Mouse (Mus musculus) midbrain, embryonic 16.5 days (tissue): Measurements from ENCODE around the gene Olig3. TPM values are rescaled to one million over a fixed set of nuclear protein-coding genes. Genes with fewer than 3 reads are reported as not detected.

Experiments
- ATAC-seq: fragments of 200-750 bp; cut with Nextera tagmentation; 2 replicates; pipeline ENCODE4 v1.8.0; 2017; ENCODE audit warnings: moderate TSS enrichment
- H3K27ac ChIP-seq: fragments of 300-500 bp; sonication (generic); 2 replicates; pipeline ENCODE4 v1.5.1; 2014; ENCODE audit warnings: mild to moderate bottlenecking, low read length, mixed read lengths
- H3K27me3 ChIP-seq: fragments of 300-500 bp; sonication (generic); 2 replicates; pipeline ENCODE4 v1.6.1; 2014; ENCODE audit warnings: low read depth, low read length, mixed read lengths; ENCODE audit not compliant: control insufficient read depth, insufficient read depth
- H3K36me3 ChIP-seq: fragments of 300-500 bp; sonication (generic); 2 replicates; pipeline ENCODE4 v1.6.1; 2014; ENCODE audit warnings: mild to moderate bottlenecking, low read length, moderate library complexity, mixed read lengths; ENCODE audit not compliant: control insufficient read depth, insufficient read depth
- H3K4me1 ChIP-seq: fragments of 300-500 bp; sonication (generic); 2 replicates; pipeline ENCODE4 v1.6.1; 2014; ENCODE audit warnings: mild to moderate bottlenecking, low read length, mixed read lengths; ENCODE audit not compliant: control insufficient read depth, insufficient read depth
- H3K4me2 ChIP-seq: fragments of 300-500 bp; sonication (generic); 2 replicates; pipeline ENCODE4 v1.6.1; 2014; ENCODE audit warnings: mild to moderate bottlenecking, low read length, mixed read lengths
- H3K4me3 ChIP-seq: fragments of 300-500 bp; sonication (generic); 2 replicates; pipeline ENCODE4 v1.5.1; 2014; ENCODE audit warnings: low read depth, mild to moderate bottlenecking, low read length, moderate library complexity, mixed read lengths
- H3K9ac ChIP-seq: fragments of 300-500 bp; sonication (generic); 2 replicates; pipeline ENCODE4 v1.6.1; 2014; ENCODE audit warnings: low read depth, low read length, mixed read lengths
- H3K9me3 ChIP-seq: fragments of 300-500 bp; sonication (generic); replicated peaks from 2 replicates; pipeline ENCODE4 v1.6.1; 2014; ENCODE audit warnings: mild to moderate bottlenecking, low read length, mixed read lengths; ENCODE audit not compliant: control insufficient read depth, poor library complexity, severe bottlenecking
- WGBS: fragments of 180-500 bp; shearing (Covaris S2); extraction: QIAGEN DNeasy Blood & Tissue Kit; methylation state at CpG from one replicate; pipeline ENCODE4 v1.1.7; 2014; 5-methylcytosine and 5-hydroxymethylcytosine counted together
- polyA plus RNA-seq: library from polyadenylated mRNA; unstranded; fragments of >200 nt; fragmentation: Nextera tagmentation; extraction: Ambion mirVana; gene quantifications from 2 replicates; pipeline ENCODE4 v1.2.1, GENCODE M21; 2015

Gene Olig3
- polyA plus RNA-seq, 1 experiment from 2014 or later = 1.3 TPM

DNA sequence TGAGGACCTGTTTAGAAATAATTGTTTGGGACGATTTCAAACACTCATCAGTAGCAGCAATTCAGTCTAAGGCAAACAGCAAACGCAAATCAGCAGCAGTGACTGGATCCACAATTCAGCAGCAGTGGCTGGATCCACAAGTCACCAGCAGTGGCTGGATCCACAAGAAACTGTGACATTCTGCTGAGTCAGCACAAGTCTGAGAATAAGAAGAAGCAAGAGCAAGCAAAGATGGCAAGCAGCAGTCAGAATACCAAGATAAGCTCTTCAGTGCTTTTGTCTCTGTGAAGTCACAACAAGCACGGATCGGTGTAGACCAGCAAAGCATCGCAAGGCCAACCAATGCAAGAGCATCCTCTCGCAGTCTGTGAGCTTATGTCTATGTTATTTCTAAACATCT is 12.3 kb upstream of the Olig3 start:
- no peak overlapping the region for H3K4me3 ChIP-seq
- peaks cover 35% of the 10 kb centered on the region for H3K27me3 ChIP-seq
- 91% methylated on average over 6 of the region's 6 CpGs for WGBS
- no peak overlapping the region for H3K9ac ChIP-seq
- no peak overlapping the region for H3K4me2 ChIP-seq
- H3K9me3 ChIP-seq = no peaks in the 10 kb centered on the region
- H3K4me1 ChIP-seq = no peaks in the 10 kb centered on the region; the same call in 1 of the 2 replicates
- no peaks in the 10 kb centered on the region for H3K36me3 ChIP-seq
- no peak overlapping the region for H3K27ac ChIP-seq
- no peak for ATAC-seq

DNA sequence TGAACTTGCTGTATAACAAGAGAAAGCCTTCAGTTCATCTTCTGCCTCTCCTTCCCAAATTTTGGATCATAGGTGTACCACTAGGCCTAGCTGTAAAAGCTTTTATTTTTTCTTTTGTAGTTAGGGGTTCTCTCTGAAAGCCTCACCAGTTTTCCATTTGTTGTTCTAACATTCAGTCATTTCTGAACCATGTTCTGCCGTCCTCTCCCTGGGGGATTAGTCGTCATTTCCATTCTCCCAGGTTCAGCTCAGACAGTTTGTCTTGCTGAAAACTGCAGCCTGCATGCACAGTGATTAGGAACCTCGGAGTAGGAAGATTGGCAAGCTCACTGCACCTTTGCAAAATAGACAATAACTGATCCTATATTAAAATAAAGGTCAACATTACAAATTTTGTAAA is 7.0 kb upstream of the Olig3 start:
- Histone ChIP-seq H3K9me3 (no peaks in the 10 kb centered on the region), H3K36me3 (no peaks in the 10 kb centered on the region), H3K27ac (no peak overlapping the region), H3K9ac (no peak overlapping the region), H3K4me1 (no peaks in the 10 kb centered on the region), H3K4me2 (no peak overlapping the region), H3K4me3 (no peak overlapping the region), H3K27me3 (peaks cover 42% of the 10 kb centered on the region)
- ATAC-seq = no peak
- 31% methylated on average over 3 of the region's 3 CpGs for WGBS

DNA sequence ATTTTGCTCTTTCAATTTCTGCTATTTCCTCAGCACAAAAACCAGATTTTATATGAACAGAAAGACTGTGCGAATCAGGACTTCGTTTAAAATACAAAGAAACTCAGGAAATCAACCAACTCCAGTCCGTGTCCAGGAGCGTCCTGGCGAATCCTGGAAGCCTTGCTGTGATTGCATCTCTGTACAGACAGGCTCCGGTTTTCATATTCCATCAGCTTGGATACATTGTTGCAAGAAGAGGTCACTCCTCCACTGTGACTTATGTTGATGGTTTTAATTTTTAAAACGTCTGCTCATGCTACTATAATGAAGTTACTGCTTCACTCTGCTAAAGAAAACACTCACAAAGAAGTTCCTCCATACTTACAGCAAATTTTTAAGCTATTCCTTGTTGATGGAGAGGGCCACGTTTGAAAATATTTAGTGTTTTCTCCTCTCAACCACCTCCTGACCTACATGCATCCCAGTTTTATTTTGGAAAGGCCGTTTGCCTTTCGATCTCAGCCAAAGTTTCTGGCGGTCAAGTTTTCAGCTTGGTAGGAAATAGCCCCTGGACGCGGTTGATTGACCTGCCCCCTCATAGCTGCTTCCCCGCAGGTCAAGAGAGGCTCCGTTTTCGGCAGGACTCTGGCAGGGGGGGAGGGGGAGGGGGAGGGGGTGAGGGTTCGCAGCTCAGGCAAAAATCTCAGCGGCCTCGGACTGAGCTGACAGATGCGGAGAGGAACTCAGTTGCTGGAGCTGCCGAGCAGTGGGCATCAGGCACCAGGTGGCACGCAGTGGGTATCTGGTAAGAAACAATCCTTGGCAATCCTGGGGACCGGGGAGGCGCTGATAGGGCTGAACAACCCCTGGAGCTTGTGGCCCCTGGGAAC is 4.1 kb upstream of the Olig3 start:
- H3K4me2 ChIP-seq = no peak overlapping the region
- H3K36me3 ChIP-seq = no peaks in the 10 kb centered on the region
- H3K4me1 ChIP-seq = peaks cover 8% of the 10 kb centered on the region; the same call in 1 of the 2 replicates
- H3K27me3 ChIP-seq = peaks cover 61% of the 10 kb centered on the region
- 1% methylated on average over 24 of the region's 24 CpGs for WGBS
- no peak overlapping the region for H3K4me3 ChIP-seq
- H3K27ac ChIP-seq = no peak overlapping the region
- H3K9ac ChIP-seq = no peak overlapping the region
- no peaks in the 10 kb centered on the region for H3K9me3 ChIP-seq
- ATAC-seq = no peak

DNA sequence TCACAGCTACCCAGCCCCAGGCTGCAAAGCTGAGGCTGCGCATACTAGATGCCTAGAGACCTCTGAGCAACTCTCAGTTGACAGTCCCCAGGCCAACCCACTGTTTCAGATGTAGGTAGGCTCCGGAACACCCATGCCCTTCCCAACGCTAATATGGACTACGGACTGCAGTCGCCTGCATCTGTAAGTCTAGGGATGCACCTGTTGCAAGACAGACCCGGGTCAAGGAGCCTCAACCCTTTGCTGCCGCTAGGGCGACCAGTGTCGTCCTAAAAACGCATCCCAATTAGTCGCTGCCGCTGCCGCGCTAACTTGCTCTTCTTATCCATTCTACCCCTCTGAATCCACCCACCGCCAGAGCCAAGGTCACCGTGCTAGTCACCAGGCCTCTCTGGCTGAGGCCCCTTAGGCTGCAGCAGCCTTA is 3.4 kb upstream of the Olig3 start:
- Histone ChIP-seq H3K36me3 (no peaks in the 10 kb centered on the region), H3K4me1 (peaks cover 9% of the 10 kb centered on the region; the same call in 1 of the 2 replicates), H3K9ac (no peak overlapping the region), H3K4me3 (no peak overlapping the region), H3K9me3 (no peaks in the 10 kb centered on the region), H3K27me3 (peaks cover 61% of the 10 kb centered on the region), H3K4me2 (no peak overlapping the region), H3K27ac (no peak overlapping the region)
- under 1% methylated on average over 16 of the region's 16 CpGs for WGBS
- peak; percentile 34; the same call in 1 of the 2 replicates for ATAC-seq

DNA sequence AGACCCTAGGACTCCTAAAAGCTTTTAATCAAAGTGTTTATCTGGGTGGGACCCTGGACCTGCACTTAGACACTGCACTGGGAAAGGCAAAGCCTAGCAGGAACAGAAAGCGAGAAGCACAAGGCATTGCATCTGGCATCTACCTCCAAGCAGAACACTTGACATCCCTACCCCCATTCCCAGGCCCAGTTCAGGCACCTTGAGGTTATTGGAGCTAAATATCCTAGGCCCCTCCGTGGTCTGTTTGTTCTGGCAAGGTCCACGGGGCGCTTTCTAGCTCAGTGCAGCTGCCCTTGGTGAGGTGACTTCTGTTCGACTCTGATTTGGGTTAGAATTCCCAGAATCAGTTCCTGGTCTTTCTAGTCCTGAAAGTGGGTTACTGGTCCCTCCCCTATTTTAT is 2.7 kb upstream of the Olig3 start:
- H3K27ac ChIP-seq = no peak overlapping the region
- no peak for ATAC-seq
- H3K36me3 ChIP-seq = no peaks in the 10 kb centered on the region
- H3K9ac ChIP-seq = no peak overlapping the region
- H3K9me3 ChIP-seq = no peaks in the 10 kb centered on the region
- H3K4me1 ChIP-seq = peaks cover 9% of the 10 kb centered on the region; the same call in 1 of the 2 replicates
- peaks cover 61% of the 10 kb centered on the region for H3K27me3 ChIP-seq
- H3K4me2 ChIP-seq = no peak overlapping the region
- H3K4me3 ChIP-seq = no peak overlapping the region
- 9% methylated on average over 5 of the region's 5 CpGs for WGBS

DNA sequence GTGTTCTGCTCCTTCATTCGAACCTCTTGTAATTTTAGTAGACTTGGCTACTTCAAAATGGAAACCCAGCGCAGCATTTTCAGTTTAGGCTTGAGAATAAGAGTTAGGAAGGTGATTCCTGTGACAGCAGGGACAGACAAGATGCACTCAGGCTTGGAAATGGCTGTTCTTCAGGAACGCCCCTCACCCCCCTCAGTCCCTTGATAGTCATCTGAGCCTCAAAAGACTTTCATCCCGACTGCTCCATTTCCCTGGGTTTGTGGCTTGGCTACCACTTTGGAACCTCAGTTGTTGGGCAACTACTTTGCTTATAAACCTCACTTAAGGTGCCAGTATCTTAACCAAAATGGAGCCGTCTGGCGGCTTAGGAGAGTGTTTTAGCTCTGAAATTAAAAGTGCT is 2.2 kb upstream of the Olig3 start:
- 6% methylated on average over 6 of the region's 6 CpGs for WGBS
- H3K4me1 ChIP-seq = peaks cover 9% of the 10 kb centered on the region; the same call in 1 of the 2 replicates
- no peak overlapping the region for H3K4me2 ChIP-seq
- no peak overlapping the region for H3K9ac ChIP-seq
- no peak for ATAC-seq
- H3K27ac ChIP-seq = no peak overlapping the region
- H3K9me3 ChIP-seq = no peaks in the 10 kb centered on the region
- H3K4me3 ChIP-seq = no peak overlapping the region
- peaks cover 63% of the 10 kb centered on the region for H3K27me3 ChIP-seq
- H3K36me3 ChIP-seq = no peaks in the 10 kb centered on the region

DNA sequence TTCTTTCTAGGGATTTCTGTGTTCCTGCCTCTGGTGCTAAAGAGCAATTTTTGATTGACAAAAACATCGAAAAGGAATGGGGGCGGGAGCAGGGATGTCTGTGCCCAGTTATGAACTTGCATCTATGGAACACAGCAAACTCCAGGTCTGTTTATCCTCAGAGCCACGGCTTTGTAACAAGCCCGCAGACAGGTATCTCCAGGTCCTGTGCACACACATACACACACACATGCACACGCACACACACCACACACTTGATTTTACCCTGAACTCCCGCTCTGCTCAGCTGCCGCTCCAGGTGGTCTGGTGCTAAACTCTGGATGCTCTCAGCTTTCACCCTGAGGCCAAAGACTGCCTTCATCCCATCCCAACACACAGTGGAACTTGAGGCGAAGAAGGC is 1.3 kb upstream of the Olig3 start:
- WGBS = 2% methylated on average over 8 of the region's 8 CpGs
- no peak overlapping the region for H3K4me2 ChIP-seq

DNA sequence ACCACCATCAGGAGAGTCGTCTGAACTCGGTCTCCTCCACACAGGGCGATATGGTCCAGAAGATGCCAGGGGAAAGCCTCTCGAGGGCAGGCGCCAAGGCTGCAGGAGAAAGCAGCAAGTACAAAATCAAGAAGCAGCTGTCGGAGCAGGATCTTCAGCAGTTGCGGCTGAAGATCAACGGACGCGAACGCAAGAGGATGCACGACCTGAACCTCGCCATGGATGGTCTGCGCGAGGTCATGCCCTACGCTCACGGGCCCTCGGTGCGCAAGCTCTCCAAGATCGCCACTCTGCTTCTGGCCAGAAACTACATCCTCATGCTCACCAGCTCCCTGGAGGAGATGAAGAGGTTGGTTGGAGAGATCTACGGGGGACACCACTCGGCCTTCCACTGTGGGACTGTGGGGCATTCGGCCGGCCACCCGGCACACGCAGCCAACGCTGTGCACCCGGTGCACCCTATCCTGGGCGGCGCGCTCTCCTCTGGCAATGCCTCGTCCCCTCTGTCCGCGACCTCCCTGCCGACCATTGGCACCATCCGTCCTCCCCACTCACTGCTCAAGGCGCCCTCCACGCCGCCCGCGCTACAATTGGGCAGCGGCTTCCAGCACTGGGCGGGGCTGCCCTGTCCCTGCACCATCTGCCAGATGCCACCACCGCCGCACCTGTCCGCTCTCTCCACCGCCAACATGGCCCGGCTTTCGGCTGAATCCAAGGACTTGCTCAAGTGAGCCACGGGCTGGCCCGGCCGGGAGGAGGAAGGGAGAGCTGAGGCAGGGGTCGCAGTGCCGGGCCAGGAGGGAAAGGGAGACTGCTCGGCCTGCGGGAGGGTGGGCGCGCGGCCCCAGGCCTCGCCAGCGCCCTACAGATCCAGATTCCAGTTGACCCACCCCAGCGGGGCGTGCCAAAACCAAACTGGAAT is 648 bp downstream of the Olig3 start:
- peak overlapping the region; percentile 47 for H3K4me2 ChIP-seq
- no peak overlapping the region for H3K27ac ChIP-seq
- H3K27me3 ChIP-seq = peaks cover 84% of the 10 kb centered on the region
- peaks cover 9% of the 10 kb centered on the region; the same call in 1 of the 2 replicates for H3K4me1 ChIP-seq
- H3K36me3 ChIP-seq = no peaks in the 10 kb centered on the region
- peak overlapping the region; percentile 29 for H3K4me3 ChIP-seq
- under 1% methylated on average over 56 of the region's 63 CpGs for WGBS
- H3K9me3 ChIP-seq = no peaks in the 10 kb centered on the region
- H3K9ac ChIP-seq = no peak overlapping the region
- peak; percentile 58 for ATAC-seq

More for the DNA sequence above, 1.3 kb upstream of the Olig3 start:
- peaks cover 9% of the 10 kb centered on the region; the same call in 1 of the 2 replicates for H3K4me1 ChIP-seq
- H3K27me3 ChIP-seq = peaks cover 73% of the 10 kb centered on the region
- no peak for ATAC-seq
- H3K27ac ChIP-seq = no peak overlapping the region
- H3K9me3 ChIP-seq = no peaks in the 10 kb centered on the region
- H3K4me3 ChIP-seq = no peak overlapping the region
- no peak overlapping the region for H3K9ac ChIP-seq
- H3K36me3 ChIP-seq = no peaks in the 10 kb centered on the region
